Mouse (Mus musculus): ENCODE measurements around the gene Wasf3. TPM values are rescaled to one million over a fixed set of nuclear protein-coding genes. Genes with fewer than 3 reads are reported as not detected.

The Wasf3 gene
- total and polyA plus RNA-seq, 3 experiments = not detected

- H3K27me3 ChIP-seq (ENCODE audit: control insufficient read depth in 1 of 2, insufficient read depth in 2 of 2, low read length in 2 of 2) = no peaks in the 10 kb centered on the region
- H3K4me3 ChIP-seq (ENCODE audit: control insufficient read depth in 1 of 2, insufficient read depth in 1 of 2, low read depth in 2 of 2, low read length in 2 of 2) = no peak overlapping the region
- H3K79me2 ChIP-seq (ENCODE audit: control insufficient read depth, insufficient read depth, low read length, poor library complexity) = no peaks in the 10 kb centered on the region
- no peak for TF ChIP-seq EP300 (IDR thresholded peaks at IDR 0.05; ENCODE audit: low read depth in 1 of 2, low read length in 2 of 2)
- no peak for TF ChIP-seq MYC (IDR thresholded peaks at IDR 0.05; ENCODE audit: low read depth, low read length)
- no peak for TF ChIP-seq HCFC1 (IDR thresholded peaks at IDR 0.05; ENCODE audit: low read depth, low read length)
- no peak for TF ChIP-seq E2F4 (IDR thresholded peaks at IDR 0.05; ENCODE audit: borderline replicate concordance, low read depth, low read length)
- no peak for TF ChIP-seq ZKSCAN1 (IDR thresholded peaks at IDR 0.05; ENCODE audit: low read depth, low read length)
- no peak for TF ChIP-seq POLR2AphosphoS2 (IDR thresholded peaks at IDR 0.05; ENCODE audit: low read length)
- TF ChIP-seq USF1 (IDR thresholded peaks at IDR 0.05; ENCODE audit: low read depth, low read length) = no peak
- TF ChIP-seq TBP (IDR thresholded peaks at IDR 0.05; ENCODE audit: low read depth, low read length) = no peak
- TF ChIP-seq ETS1 (IDR thresholded peaks at IDR 0.05; ENCODE audit: low read depth, low read length) = no peak
- no peak for TF ChIP-seq TAL1 (IDR thresholded peaks at IDR 0.05; ENCODE audit: low read length)
- no peak for TF ChIP-seq CHD1 (IDR thresholded peaks at IDR 0.05; ENCODE audit: low read depth, low read length)
- TF ChIP-seq RAD21 (IDR thresholded peaks at IDR 0.05; ENCODE audit: low read depth, low read length) = no peak
- TF ChIP-seq SMC3 (IDR thresholded peaks at IDR 0.05; ENCODE audit: low read depth, low read length) = no peak
- no peak for TF ChIP-seq MAZ (IDR thresholded peaks at IDR 0.05; ENCODE audit: low read depth, low read length)
- TF ChIP-seq GATA1 (IDR thresholded peaks at IDR 0.05; ENCODE audit: low read depth, low read length) = no peak
- TF ChIP-seq MYB (IDR thresholded peaks at IDR 0.05; ENCODE audit: low read depth, low read length) = no peak
- no peak for TF ChIP-seq CHD2 (IDR thresholded peaks at IDR 0.05; ENCODE audit: low read length)
- no peak for TF ChIP-seq USF2 (IDR thresholded peaks at IDR 0.05; ENCODE audit: borderline replicate concordance in 1 of 2, insufficient read depth in 1 of 2, low read depth in 1 of 2, low read length in 2 of 2)
- TF ChIP-seq KAT2A (conservative IDR thresholded peaks at IDR 0.05; ENCODE audit: low read depth, low read length) = no peak
- H3K9me3 ChIP-seq (replicated peaks; ENCODE audit: insufficient read depth, low read length) = no peaks in the 10 kb centered on the region
- H3K27ac ChIP-seq (ENCODE audit: control insufficient read depth, low read depth, low read length) = no peak overlapping the region
- no peaks in the 10 kb centered on the region for H3K36me3 ChIP-seq (ENCODE audit: control insufficient read depth in 1 of 2, insufficient read depth in 2 of 2, low read length in 2 of 2)
- H3K9ac ChIP-seq (ENCODE audit: control insufficient read depth, low read depth, low read length, poor library complexity, severe bottlenecking) = no peak overlapping the region
- H3K4me1 ChIP-seq (ENCODE audit: control insufficient read depth in 1 of 2, insufficient read depth in 2 of 2, low read length in 2 of 2) = no peaks in the 10 kb centered on the region
- no peak for DNase-seq (ENCODE audit: low read depth, low spot score)
These were observed 16.4 kb upstream of the Wasf3 start for GRCm38 (mm10) chr5:146368356-146368755.

- no peak overlapping the region for H3K27ac ChIP-seq (ENCODE audit: control insufficient read depth, low read depth, low read length)
- H3K4me3 ChIP-seq (ENCODE audit: control insufficient read depth in 1 of 2, insufficient read depth in 1 of 2, low read depth in 2 of 2, low read length in 2 of 2) = no peak overlapping the region
- no peak for DNase-seq (ENCODE audit: low read depth, low spot score)
- H3K9me3 ChIP-seq (replicated peaks; ENCODE audit: insufficient read depth, low read length) = no peaks in the 10 kb centered on the region
- no peaks in the 10 kb centered on the region for H3K36me3 ChIP-seq (ENCODE audit: control insufficient read depth in 1 of 2, insufficient read depth in 2 of 2, low read length in 2 of 2)
- no peaks in the 10 kb centered on the region for H3K79me2 ChIP-seq (ENCODE audit: control insufficient read depth, insufficient read depth, low read length, poor library complexity)
- TF ChIP-seq ZNF384 (IDR thresholded peaks at IDR 0.05; ENCODE audit: low read depth, low read length) (no peak), MYB (IDR thresholded peaks at IDR 0.05; ENCODE audit: low read depth, low read length) (no peak)
- no peaks in the 10 kb centered on the region for H3K27me3 ChIP-seq (ENCODE audit: control insufficient read depth in 1 of 2, insufficient read depth in 2 of 2, low read length in 2 of 2)
- no peak overlapping the region for H3K9ac ChIP-seq (ENCODE audit: control insufficient read depth, low read depth, low read length, poor library complexity, severe bottlenecking)
- no peaks in the 10 kb centered on the region for H3K4me1 ChIP-seq (ENCODE audit: control insufficient read depth in 1 of 2, insufficient read depth in 2 of 2, low read length in 2 of 2)
These were observed 15.8 kb upstream of the Wasf3 start for GRCm38 (mm10) chr5:146368971-146369370.
